Mouse (Mus musculus) intestine, postnatal 0 days (tissue): ENCODE results near the gene Snrnp35. TPM values are rescaled to one million over a fixed set of nuclear protein-coding genes. Genes with fewer than 3 reads are reported as not detected.

Source experiments
- ATAC-seq: fragments of 200-750 bp; cut with Nextera tagmentation; 2 replicates; pipeline ENCODE4 v1.8.0; 2017; ENCODE audit warnings: mild to moderate bottlenecking, moderate TSS enrichment, moderate library complexity
- H3K27ac ChIP-seq: fragments of 300-500 bp; sonication (generic); 2 replicates; pipeline ENCODE4 v1.5.1; 2014; ENCODE audit warnings: mild to moderate bottlenecking, low read depth, low read length, moderate library complexity
- H3K27me3 ChIP-seq: fragments of 300-500 bp; sonication (generic); replicated peaks from 2 replicates; pipeline ENCODE4 v1.6.1; 2014; ENCODE audit warnings: low read length, mixed read lengths; ENCODE audit not compliant: control insufficient read depth, insufficient read depth
- H3K36me3 ChIP-seq: fragments of 300-500 bp; sonication (generic); 2 replicates; pipeline ENCODE4 v1.6.1; 2014; ENCODE audit warnings: mild to moderate bottlenecking, moderate library complexity; ENCODE audit not compliant: control insufficient read depth, insufficient read depth
- H3K4me1 ChIP-seq: fragments of 300-500 bp; sonication (generic); replicated peaks from 2 replicates; pipeline ENCODE4 v1.6.1; 2014; ENCODE audit warnings: antibody characterized with exemption, low read length, mixed read lengths; ENCODE audit not compliant: control insufficient read depth, insufficient read depth
- H3K4me2 ChIP-seq: fragments of 300-500 bp; sonication (generic); replicated peaks from 2 replicates; pipeline ENCODE4 v1.6.1; 2014; ENCODE audit warnings: low read depth, mild to moderate bottlenecking, moderate library complexity
- H3K4me3 ChIP-seq: fragments of 300-500 bp; sonication (generic); 2 replicates; pipeline ENCODE4 v1.5.1; 2014; ENCODE audit warnings: low read depth, low read length
- H3K9ac ChIP-seq: fragments of 300-500 bp; sonication (generic); 2 replicates; pipeline ENCODE4 v1.6.1; 2014; ENCODE audit warnings: mild to moderate bottlenecking, low read depth, low read length
- H3K9me3 ChIP-seq: fragments of 300-500 bp; sonication (generic); 2 replicates; pipeline ENCODE4 v1.6.1; 2016; ENCODE audit warnings: mixed run types; ENCODE audit not compliant: control insufficient read depth
- CTCF ChIP-seq: sonication (generic); IDR thresholded peaks from 2 replicates; pipeline ENCODE4 v1.5.1; 2016; ENCODE audit warnings: low read depth, mild to moderate bottlenecking, control low read depth, antibody characterized with exemption, moderate library complexity
- WGBS: fragments of 180-500 bp; shearing (Covaris S2); extraction: QIAGEN DNeasy Blood & Tissue Kit; methylation state at CpG from one replicate; pipeline ENCODE4 v1.1.7; 2014; 5-methylcytosine and 5-hydroxymethylcytosine counted together
- polyA plus RNA-seq: library from polyadenylated mRNA; unstranded; fragments of >200 nt; fragmentation: Nextera tagmentation; extraction: Ambion mirVana; gene quantifications from 2 replicates; pipeline ENCODE4 v1.2.1, GENCODE M21; 2015

The Snrnp35 gene
- polyA plus RNA-seq, 1 experiment from 2014 or later, result 15.5 TPM

DNA sequence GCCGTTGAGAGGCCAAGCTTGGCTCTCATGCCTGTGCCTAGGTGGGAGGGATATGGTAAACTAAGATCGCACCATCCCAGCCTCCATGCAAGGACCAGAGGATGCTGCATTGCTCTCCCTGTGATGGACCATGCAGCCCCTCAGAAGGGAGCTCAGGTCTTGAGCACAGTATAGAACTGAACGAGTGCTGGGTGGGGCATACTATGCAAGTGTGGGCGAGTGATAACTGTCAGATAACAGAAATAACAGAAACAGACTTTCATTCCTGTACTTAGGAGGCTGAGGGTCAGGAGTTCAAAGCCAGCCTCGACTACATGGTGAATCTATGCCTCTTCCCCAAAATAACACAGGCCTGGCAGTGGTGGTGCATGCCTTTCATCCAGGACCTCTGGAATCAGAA lies 52.1 kb downstream of the Snrnp35 start:
- 61% methylated on average over 5 of the region's 5 CpGs for WGBS
- no peak for ATAC-seq
- Histone ChIP-seq H3K27me3 (no peaks in the 10 kb centered on the region; the same call in 1 of the 2 replicates), H3K9ac (no peak overlapping the region), H3K27ac (no peak overlapping the region), H3K4me1 (no peaks in the 10 kb centered on the region), H3K36me3 (no peaks in the 10 kb centered on the region), H3K9me3 (no peaks in the 10 kb centered on the region), H3K4me3 (no peak overlapping the region), H3K4me2 (no peak overlapping the region)
- no peak for TF ChIP-seq CTCF

DNA sequence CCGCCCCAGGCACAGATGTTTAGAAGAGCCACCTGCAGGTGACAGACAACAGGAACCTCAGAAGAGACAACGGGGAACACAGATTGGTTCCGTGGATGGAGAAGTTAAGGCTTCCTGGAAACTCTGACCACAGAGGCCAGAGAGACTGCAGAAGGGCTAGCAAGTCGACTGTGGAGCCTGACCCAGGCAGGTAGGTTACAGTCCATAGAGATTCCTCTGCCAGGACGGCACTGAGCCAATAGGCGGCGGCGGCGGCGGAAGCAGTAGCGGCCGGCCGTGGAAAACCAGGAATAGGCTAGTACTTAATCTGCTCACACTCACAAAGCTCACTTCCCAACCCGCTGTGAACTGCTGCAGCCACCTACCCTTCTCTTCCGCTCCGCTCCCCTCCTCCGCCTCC lies 53.8 kb downstream of the Snrnp35 start:
- no peak for ATAC-seq
- Histone ChIP-seq H3K4me2 (peak overlapping the region; percentile 64), H3K9me3 (no peaks in the 10 kb centered on the region), H3K27ac (0 out of 2 replicates have a peak overlapping the region, but pooled peaks have one; percentile 22), H3K4me1 (no peaks in the 10 kb centered on the region), H3K4me3 (0 out of 2 replicates have a peak overlapping the region, but pooled peaks have one; percentile 7), H3K27me3 (no peaks in the 10 kb centered on the region), H3K36me3 (no peaks in the 10 kb centered on the region), H3K9ac (peak overlapping the region; percentile 27; the same call in 1 of the 2 replicates)
- TF ChIP-seq CTCF, result peak; percentile 38
- 11% methylated on average over 7 of the region's 17 CpGs for WGBS

DNA sequence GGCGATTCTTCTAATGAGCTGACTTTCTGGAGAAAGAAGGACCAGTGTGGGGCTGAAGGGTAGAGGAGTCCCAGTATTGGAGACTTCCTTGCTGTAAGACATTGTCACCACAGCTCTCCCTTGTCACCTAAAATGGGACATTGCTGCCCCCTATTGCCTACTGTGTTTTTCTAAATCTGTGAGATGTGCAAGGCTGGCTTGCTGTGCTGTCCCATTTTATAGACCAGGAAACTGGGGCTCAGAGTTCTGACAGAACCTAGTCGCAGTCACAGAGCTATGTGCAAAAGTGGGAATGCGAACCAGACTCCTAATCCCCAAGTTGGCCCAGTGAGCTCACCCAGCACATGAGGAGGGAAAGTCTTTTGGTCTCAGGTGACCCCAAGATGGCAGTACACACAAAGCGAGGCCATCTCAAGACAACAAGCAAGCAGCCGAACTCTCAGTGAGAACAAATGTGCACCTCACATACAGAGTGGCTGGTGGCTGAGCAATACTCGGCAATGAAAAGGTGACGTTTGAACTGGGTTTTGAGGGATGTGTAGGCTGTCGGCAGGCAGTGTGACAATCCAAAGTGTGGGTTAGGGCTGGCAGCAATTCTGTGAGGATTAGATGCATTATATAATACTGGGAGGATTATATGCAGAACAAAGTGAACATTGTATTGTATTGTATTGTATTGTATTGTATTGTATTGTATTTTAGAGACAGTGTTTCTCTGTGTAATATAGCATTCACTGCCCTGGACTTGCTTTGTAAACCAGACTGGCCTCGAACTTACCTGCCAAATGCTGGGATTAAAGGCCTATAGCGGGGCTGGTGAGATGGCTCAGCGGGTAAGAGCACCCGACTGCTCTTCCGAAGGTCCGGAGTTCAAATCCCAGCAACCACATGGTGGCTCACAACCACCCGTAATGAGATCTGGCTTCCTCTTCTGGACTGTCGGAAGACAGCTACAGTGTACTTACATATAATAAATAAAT lies 56.2 kb downstream of the Snrnp35 start:
- peak; percentile 74 for TF ChIP-seq CTCF

DNA sequence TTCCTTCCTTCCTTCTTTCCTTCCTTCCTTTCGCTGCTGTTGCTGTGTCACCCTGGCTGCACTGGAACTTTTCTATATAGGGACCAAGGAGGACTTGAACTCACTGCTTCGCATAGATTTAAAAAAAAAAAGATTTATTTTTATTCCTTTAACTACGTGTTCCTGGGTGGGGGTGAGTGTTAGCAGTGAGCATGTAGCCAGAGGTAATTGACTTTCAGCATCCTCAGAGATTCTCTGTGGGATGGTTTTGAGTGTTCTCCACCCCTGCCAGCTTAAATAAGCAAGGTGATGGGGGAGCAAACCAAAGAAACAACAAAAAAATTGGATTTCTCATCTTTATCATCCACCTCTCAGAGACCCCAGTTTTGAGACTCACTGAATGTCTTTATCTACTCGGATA lies 57.0 kb downstream of the Snrnp35 start:
- H3K27me3 ChIP-seq, result no peaks in the 10 kb centered on the region
- no peaks in the 10 kb centered on the region for H3K9me3 ChIP-seq
- WGBS, result 75% methylated on average over 4 of the region's 4 CpGs
- 0 out of 2 replicates have a peak overlapping the region, but pooled peaks have one; percentile 96 for H3K27ac ChIP-seq
- no peaks in the 10 kb centered on the region for H3K4me1 ChIP-seq
- H3K4me3 ChIP-seq, result peak overlapping the region; percentile 66
- H3K36me3 ChIP-seq, result peaks cover 24% of the 10 kb centered on the region
- peak overlapping the region; percentile 49; the same call in 1 of the 2 replicates for H3K4me2 ChIP-seq
- no peak for ATAC-seq
- no peak overlapping the region for H3K9ac ChIP-seq
- TF ChIP-seq CTCF, result no peak

More for the DNA sequence above, 56.2 kb downstream of the Snrnp35 start:
- Histone ChIP-seq H3K9ac (no peak overlapping the region), H3K4me1 (no peaks in the 10 kb centered on the region), H3K9me3 (no peaks in the 10 kb centered on the region), H3K27me3 (no peaks in the 10 kb centered on the region), H3K4me3 (no peak overlapping the region), H3K36me3 (peaks cover 18% of the 10 kb centered on the region), H3K27ac (no peak overlapping the region), H3K4me2 (no peak overlapping the region)
- no peak for ATAC-seq
- WGBS, result 74% methylated on average over 15 of the region's 16 CpGs

DNA sequence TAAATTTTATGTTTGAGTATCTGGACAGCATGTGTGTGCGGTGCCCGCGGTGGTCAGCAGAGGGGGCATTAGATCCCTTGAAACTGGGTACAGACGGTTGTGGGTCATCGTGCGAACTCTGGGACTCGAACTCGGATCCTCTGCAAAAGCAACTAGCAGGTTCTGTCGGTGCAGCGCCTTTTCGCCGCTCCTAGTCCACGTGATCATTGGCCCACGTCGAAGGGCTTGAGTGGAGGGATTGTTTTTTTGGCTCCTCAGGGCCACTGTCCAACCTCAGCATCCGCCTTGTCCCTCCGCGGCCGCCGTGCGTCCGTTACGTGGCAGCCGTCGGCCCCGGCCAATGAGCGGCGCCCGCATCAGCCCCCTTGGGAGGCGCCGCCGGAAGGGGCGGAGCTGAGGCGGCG lies 57.5 kb downstream of the Snrnp35 start, which contains the start of gene Tmed2:
Gene Tmed2, plus strand, starts transcription at position 313 of the 404 bp plus-strand sequence.
- no peaks in the 10 kb centered on the region for H3K9me3 ChIP-seq
- WGBS, result under 1% methylated on average over 34 of the region's 35 CpGs
- no peaks in the 10 kb centered on the region for H3K27me3 ChIP-seq
- peaks cover 27% of the 10 kb centered on the region for H3K36me3 ChIP-seq
- peak; percentile 63 for TF ChIP-seq CTCF
- peak within 1 kb of the TSS; percentile 66 for H3K4me2 ChIP-seq
- H3K9ac ChIP-seq, result peak within 1 kb of the TSS; percentile 66
- no peaks in the 10 kb centered on the region for H3K4me1 ChIP-seq
- H3K27ac ChIP-seq, result peak within 1 kb of the TSS; percentile 96
- peak; percentile 97 for ATAC-seq
- H3K4me3 ChIP-seq, result peak within 1 kb of the TSS; percentile 66

Other genes starting within 250 kb of the Snrnp35 start
- gene Pitpnm2, start 233.4 kb upstream of the Snrnp35 start, polyA plus RNA-seq, result 1.5 and 1.9 TPM in 2 replicates
- gene Mphosph9, start 155.2 kb upstream of the Snrnp35 start, polyA plus RNA-seq, result 2.5 and 2.6 TPM in 2 replicates
- gene 2810006K23Rik, start 155.0 kb upstream of the Snrnp35 start, polyA plus RNA-seq, result 5.0 TPM in 2 replicates
- 43.3 and 53.6 TPM in 2 replicates for gene Cdk2ap1, start 120.1 kb upstream of the Snrnp35 start, polyA plus RNA-seq
- 49.3 and 56.6 TPM in 2 replicates for gene Sbno1, start 57.1 kb upstream of the Snrnp35 start, polyA plus RNA-seq
- 77.5 and 80.5 TPM in 2 replicates for gene Kmt5a, start 43.2 kb upstream of the Snrnp35 start, polyA plus RNA-seq
- 48.2 and 49.7 TPM in 2 replicates for gene Rilpl2, start 4.8 kb upstream of the Snrnp35 start, polyA plus RNA-seq
- gene Rilpl1, start 48.3 kb downstream of the Snrnp35 start, polyA plus RNA-seq, result 6.6 and 7.5 TPM in 2 replicates
- gene Tmed2, start 57.6 kb downstream of the Snrnp35 start, polyA plus RNA-seq, result 398 and 414 TPM in 2 replicates
- gene Ddx55, start 69.7 kb downstream of the Snrnp35 start, polyA plus RNA-seq, result 6.3 and 10.0 TPM in 2 replicates
- gene Eif2b1, start 96.0 kb downstream of the Snrnp35 start, polyA plus RNA-seq, result 37.3 and 39.0 TPM in 2 replicates
- gene Gtf2h3, start 96.0 kb downstream of the Snrnp35 start, polyA plus RNA-seq, result 15.9 and 17.3 TPM in 2 replicates
- 57.5 and 58.5 TPM in 2 replicates for gene Atp6v0a2, start 145.4 kb downstream of the Snrnp35 start, polyA plus RNA-seq
- gene Dnah10, start 242.0 kb downstream of the Snrnp35 start, polyA plus RNA-seq, result 0.01 TPM in 2 replicates